Mouse (Mus musculus): ENCODE measurements around the gene Kcnip1.

Gene Kcnip1

GRCm38 (mm10) chr11:33902377-33902776 lies 90.6 kb downstream of the Kcnip1 start:
- DNase-seq (ENCODE audit: low read depth, low spot score) = no peak

- no peak for DNase-seq (ENCODE audit: low read depth, low spot score)
Observed at GRCm38 (mm10) chr11:33901783-33902182, 91.2 kb downstream of the Kcnip1 start.

- DNase-seq (ENCODE audit: low read depth, low spot score) = no peak
Observed at GRCm38 (mm10) chr11:33891084-33891483, 101.9 kb downstream of the Kcnip1 start.

- no peak for DNase-seq (ENCODE audit: low read depth, low spot score)
Observed at GRCm38 (mm10) chr11:33890382-33890781, 102.6 kb downstream of the Kcnip1 start.

- no peak for DNase-seq (ENCODE audit: low read depth, low spot score)
Observed at GRCm38 (mm10) chr11:33887660-33888059, 105.3 kb downstream of the Kcnip1 start.

GRCm38 (mm10) chr11:33885981-33886380 lies 107.0 kb downstream of the Kcnip1 start:
- DNase-seq (ENCODE audit: low read depth, low spot score) = no peak

GRCm38 (mm10) chr11:33882731-33883328 lies 110.1 kb downstream of the Kcnip1 start:
- DNase-seq (ENCODE audit: low read depth, low spot score) = no peak

DNA sequence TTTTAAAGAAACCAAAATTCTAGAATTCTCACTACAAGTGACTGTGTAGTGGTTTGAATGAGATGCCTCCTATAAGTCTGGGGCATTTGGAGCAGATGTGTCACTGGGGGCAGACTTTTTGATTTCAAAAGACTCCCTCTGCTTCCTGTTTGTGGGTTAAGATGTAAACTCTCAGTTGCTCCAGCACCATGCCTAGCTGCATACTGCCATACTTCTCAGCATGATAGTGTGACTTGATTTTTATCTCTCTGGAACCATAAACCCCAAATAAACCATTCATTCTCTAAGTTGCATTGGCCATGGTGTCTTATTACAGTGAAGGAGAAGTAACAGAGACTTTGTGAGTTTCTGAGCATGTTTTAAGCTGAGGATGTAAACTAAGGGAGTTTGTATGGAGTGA lies 118.0 kb downstream of the Kcnip1 start:
- DNase-seq (ENCODE audit: low read depth, low spot score) = no peak

GRCm38 (mm10) chr11:33873071-33873781 lies 119.7 kb downstream of the Kcnip1 start:
- no peak for DNase-seq (ENCODE audit: low read depth, low spot score)

DNA sequence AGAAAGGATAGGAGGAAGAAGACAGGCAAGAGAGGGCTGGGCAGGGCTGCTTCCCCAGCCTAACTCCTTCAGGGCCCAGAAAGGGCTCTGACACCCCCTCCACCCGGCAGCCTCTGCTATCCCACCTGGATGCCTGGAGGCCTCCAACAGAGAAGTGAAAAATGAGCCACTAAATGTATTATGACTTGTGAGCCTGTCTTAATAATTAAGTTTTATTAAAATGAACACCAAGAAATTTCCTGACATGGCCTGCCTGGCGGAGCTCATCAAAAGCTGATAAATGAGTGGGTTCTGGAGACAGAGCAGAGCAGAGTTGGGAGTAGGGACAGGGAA lies 120.3 kb downstream of the Kcnip1 start:
- DNase-seq (ENCODE audit: low read depth, low spot score) = no peak

GRCm38 (mm10) chr11:33871998-33872715 lies 120.8 kb downstream of the Kcnip1 start:
- no peak for DNase-seq (ENCODE audit: low read depth, low spot score)

DNA sequence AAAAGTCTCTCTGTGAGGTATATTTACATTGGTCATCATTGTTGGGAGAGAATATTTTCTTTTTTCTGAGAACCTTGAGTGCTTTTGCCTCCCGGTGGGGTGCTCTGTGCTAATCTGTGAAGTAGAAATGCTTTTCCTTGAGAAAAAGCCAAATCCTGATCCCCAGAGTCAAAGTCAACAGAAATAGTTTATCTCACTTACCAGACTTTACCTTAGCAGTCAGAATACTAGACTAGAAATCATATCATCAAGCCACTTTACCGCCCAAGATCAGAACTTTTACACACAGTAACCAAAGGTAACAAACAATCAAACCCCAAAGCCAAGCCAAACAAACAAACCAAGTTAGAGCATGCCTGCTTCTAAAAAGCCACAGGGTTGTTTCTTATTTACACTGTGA lies 122.7 kb downstream of the Kcnip1 start:
- DNase-seq (ENCODE audit: low read depth, low spot score) = no peak

DNA sequence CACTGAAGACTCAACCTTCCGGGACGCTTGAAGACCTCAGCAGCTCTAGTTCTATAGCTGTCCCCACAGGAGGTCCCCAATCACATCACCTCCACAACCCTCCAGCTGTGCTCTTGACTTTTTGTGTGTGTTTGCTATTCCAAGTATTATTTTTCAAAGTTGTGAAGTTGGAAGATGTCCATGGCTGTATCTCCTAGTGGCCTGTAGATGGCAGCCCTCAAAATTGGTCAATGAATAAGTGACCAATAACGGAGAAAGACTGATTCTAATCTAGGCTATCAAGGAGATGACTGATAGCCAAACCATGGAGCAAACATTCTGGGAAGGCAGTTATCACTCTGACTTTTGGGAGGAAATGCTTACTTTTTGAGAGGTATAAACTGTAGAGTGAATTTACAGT lies 123.4 kb downstream of the Kcnip1 start:
- DNase-seq (ENCODE audit: low read depth, low spot score) = no peak

- no peak for DNase-seq (ENCODE audit: low read depth, low spot score)
Observed at GRCm38 (mm10) chr11:33866775-33867174, 126.2 kb downstream of the Kcnip1 start.

GRCm38 (mm10) chr11:33864245-33864644 lies 128.7 kb downstream of the Kcnip1 start:
- DNase-seq (ENCODE audit: low read depth, low spot score) = no peak

- DNase-seq (ENCODE audit: low read depth, low spot score) = no peak
Observed at GRCm38 (mm10) chr11:33861823-33862222, 131.1 kb downstream of the Kcnip1 start.

GRCm38 (mm10) chr11:33860905-33861582 lies 131.9 kb downstream of the Kcnip1 start:
- no peak for DNase-seq (ENCODE audit: low read depth, low spot score)

DNA sequence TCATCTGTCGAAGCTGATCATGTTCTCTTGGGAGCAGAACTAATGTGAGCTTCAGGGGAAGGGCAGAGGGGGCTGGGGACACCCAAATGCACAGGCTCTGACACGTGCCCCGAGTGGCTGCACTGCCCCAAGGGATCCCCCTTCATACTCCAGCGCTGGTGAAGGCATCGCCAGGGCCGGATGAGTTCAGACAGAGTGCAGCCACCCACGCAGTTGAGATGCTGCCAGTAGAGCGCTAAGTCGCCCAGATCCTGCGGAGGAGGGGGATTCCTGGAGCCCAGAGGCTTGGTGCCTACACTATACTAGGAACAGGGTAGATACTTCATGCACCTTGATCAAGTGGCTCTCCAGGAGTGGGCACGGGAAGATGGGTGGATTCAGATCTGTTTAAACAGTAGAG lies 143.3 kb downstream of the Kcnip1 start:
- no peak for DNase-seq (ENCODE audit: low read depth, low spot score)

DNA sequence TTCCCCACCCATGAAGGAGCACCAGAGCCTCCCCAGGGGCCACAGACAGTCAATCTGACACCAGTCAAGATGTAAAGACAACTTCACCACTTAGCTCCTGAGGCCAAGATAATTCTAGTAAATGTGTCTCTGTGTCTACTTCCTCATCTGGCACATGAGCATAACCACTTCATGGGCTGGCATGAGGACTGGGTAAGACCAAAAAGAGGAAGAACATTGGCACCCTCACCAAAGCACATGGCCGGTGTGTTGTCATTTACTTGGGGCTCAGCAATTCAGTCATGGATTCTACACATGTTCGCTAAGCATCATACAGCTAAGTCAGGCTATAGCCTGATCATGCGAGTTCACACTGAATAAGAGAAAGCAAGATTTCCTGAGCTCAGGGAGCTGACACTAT lies 144.3 kb downstream of the Kcnip1 start:
- DNase-seq (ENCODE audit: low read depth, low spot score) = no peak

DNA sequence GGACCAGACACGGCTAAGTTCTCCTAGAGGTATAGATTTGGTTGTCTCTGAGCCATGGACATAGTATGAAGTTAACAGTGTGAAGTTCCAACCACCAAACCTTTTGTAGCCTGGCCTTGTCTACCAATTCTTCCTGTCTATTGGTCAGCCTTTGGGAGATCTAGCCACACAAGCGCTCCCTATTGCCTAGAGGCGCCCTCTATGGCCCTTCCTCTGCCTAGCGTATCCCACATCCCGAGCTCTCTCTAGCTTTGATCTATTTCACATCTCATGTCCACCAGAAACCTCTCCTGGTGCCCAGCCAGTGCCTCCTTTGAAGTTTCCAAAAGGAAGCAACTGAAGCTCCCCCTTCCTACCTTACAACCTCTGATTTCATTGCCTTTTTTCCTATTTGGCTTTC lies 147.0 kb downstream of the Kcnip1 start:
- no peak for DNase-seq (ENCODE audit: low read depth, low spot score)

DNA sequence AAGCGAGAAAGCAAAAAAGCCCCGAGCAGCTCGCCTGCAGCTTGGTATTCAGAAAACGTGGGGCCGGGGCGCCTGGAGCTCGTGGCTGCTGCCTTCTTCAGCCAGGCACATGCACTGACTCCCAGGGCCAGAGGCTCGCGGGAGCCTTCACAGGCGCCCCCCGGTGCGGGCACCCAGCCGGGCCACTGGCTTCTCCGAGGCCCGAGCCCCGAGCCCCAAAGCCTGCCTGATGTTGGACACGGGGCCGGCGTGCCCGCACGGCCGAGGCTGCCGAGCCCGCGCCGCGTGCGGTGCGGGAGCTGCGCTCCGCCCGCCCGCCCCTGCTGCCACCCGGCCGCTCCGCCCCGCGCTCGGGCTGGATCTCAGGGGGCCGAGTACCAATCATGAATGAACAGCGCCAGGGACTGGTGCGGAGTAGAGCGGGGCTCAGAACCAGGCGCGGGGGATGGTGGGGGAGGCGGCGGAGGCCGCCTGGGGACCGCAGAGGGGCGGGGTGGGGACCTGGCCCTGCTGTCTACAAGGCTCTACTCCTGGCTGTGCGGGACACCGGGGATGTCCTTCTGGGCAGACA lies 149.6 kb downstream of the Kcnip1 start:
- no peak for DNase-seq (ENCODE audit: low read depth, low spot score)

DNA sequence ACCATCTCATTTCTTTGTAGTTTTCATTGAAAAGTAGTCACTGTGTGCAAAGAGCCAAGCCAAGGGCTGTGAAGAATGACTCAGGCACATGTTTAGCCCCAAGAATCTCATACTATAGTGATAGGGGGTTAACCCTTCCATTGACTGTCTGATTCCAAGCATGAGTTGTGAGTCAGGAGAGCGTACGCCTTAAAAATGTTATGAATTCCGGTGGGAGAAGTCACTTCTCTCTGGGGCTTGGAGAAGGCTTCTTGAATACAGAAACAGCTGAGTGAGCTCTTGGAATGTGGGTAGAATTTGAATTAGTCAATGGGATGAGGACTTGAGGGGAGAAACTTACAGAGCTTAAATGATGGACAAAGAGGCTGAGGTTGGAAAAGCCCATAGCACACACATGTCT lies 153.9 kb downstream of the Kcnip1 start:
- no peak for DNase-seq (ENCODE audit: low read depth, low spot score)

Data from retina, adult 2 months (tissue).